Mouse (Mus musculus) cerebellum, adult 2 months (tissue): ENCODE measurements around the gene Cd151.

Experiments used
- CTCF ChIP-seq: fragments of 200-500 bp; IDR thresholded peaks from 2 replicates; pipeline ENCODE4 v1.5.1; 2011; ENCODE audit warnings: low read depth, mild to moderate bottlenecking, control low read depth, low read length, moderate library complexity, borderline replicate concordance; ENCODE audit not compliant: insufficient read depth
- POLR2A ChIP-seq: fragments of 200-500 bp; IDR thresholded peaks from 2 replicates; pipeline ENCODE4 v1.6.1; 2011; ENCODE audit warnings: low read length, control low read depth, borderline replicate concordance; ENCODE audit not compliant: insufficient read depth

- no peak for TF ChIP-seq CTCF
- peak; percentile 1; the same call in 1 of the 2 replicates for TF ChIP-seq POLR2A
Observed at GRCm38 (mm10) chr7:141429840-141430584, 37.2 kb upstream of the Cd151 start.
